Mouse (Mus musculus): Measurements from ENCODE around the gene Rngtt.

The Rngtt gene

GRCm38 (mm10) chr4:33514108-33515000 is 204.2 kb downstream of the Rngtt start:
- no peak for DNase-seq (ENCODE audit: low spot score in 2 of 2)

DNA sequence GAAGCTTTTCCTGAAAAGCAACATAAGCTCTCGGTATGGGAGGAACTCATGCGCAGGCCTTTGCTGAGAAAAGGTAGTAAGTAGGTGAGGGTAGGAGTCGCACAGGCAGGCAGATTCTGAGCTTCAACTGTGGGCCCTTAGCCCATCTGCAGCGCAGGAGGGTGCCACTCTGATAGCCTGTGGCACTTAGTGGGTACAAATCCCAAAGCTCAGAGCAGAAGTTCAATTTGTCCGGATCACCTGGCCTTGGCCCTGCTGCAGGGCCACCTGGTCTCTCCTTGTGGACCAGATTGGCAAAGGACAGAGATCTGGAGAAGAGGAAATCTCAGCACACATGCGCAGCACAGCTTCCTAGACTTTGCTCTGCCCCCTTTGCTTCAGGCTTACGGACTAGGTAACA is 210.1 kb downstream of the Rngtt start:
- no peak for DNase-seq (ENCODE audit: low spot score in 2 of 2)

GRCm38 (mm10) chr4:33520938-33521337 is 210.8 kb downstream of the Rngtt start:
- DNase-seq (ENCODE audit: low spot score in 2 of 2), result no peak

DNA sequence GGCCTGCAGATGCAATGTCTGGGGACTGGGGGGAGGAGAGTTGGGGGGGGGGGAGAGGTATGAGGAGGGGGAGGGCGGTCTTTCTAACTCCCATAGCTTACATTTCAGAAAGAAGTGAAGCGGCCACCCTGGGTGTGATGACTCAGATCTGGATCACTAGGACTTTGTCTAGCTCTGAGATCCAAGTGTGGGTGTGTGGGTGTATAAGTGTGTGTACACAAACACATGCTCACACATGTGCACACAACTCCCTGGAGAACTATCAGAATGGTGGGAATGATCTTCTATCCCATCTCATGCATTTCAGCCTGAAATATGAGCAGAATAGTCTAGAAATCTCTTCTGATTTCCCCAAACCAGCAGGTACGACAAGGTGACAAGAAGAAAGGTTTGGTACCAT is 213.7 kb downstream of the Rngtt start:
- no peak for DNase-seq (ENCODE audit: low spot score in 2 of 2)

DNA sequence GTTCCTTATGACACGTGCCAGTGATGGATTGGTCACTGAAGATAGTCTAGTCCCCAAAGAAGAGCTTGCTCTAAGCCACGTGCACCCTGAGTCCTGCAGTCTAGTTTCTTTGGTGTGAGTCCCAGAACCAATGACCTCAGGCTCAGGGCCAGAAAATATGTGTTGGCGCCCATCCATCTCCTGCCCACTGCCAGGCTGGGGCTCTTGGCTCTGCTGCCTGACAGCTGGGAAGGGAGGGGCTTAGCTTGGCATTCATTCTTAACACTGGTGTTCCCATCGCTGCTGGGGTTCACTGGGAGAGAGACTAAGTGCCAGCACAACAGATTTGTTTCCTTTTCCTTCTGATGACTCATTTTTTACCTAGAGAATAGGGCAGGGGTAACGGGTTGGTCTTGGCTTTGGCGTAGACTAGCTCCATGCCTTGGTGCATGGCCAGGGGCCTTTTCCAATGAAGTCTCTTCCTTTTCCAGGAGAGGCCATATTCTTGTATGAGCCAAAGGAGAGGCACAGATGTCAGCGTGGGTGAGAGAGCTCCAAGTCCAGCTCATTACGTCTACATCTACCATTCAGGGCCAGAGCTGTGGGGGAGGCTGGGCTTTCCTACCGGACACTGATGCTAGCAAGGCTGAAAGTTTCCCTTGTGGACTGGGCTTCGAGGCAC is 214.5 kb downstream of the Rngtt start:
- DNase-seq (ENCODE audit: low spot score in 2 of 2), result no peak

- DNase-seq (ENCODE audit: low spot score in 2 of 2), result no peak
These were observed 215.2 kb downstream of the Rngtt start for GRCm38 (mm10) chr4:33525272-33525671.

GRCm38 (mm10) chr4:33526092-33526491 is 216.0 kb downstream of the Rngtt start:
- DNase-seq (ENCODE audit: low spot score in 2 of 2), result no peak

DNA sequence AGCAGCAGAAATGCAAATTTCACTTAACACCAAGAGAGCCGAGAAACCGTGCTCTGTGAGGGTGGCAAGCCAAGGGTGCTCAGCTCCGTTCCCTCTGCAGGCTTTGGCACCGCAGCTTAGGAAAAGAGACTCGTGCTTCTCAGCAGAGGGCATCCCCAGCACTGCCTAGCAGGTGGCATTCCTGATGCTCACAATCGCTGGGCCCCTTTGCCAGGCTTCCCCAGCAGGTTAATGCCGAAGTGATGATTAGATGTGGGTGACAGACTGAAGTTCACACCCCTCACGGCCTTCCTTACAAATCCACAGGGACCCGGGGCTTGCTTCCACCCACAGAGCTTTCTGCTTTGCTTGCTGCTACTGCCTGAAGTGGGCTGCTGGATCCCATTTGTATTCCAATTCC is 216.6 kb downstream of the Rngtt start:
- DNase-seq (ENCODE audit: low spot score in 2 of 2), result no peak

GRCm38 (mm10) chr4:33532596-33532995 is 222.5 kb downstream of the Rngtt start:
- no peak for DNase-seq (ENCODE audit: low spot score in 2 of 2)

GRCm38 (mm10) chr4:33544755-33545576 is 234.9 kb downstream of the Rngtt start:
- DNase-seq (ENCODE audit: low spot score in 2 of 2), result no peak

- no peak for DNase-seq (ENCODE audit: low spot score in 2 of 2)
These were observed 235.4 kb downstream of the Rngtt start for GRCm38 (mm10) chr4:33545577-33545879.

- no peak for DNase-seq (ENCODE audit: low spot score in 2 of 2)
These were observed 236.2 kb downstream of the Rngtt start for GRCm38 (mm10) chr4:33546278-33546677.

- no peak for DNase-seq (ENCODE audit: low spot score in 2 of 2)
These were observed 237.3 kb downstream of the Rngtt start for GRCm38 (mm10) chr4:33547315-33547929.

- DNase-seq (ENCODE audit: low spot score in 2 of 2), result no peak
These were observed 239.5 kb downstream of the Rngtt start for GRCm38 (mm10) chr4:33549606-33550005.
